Comparison of ENCODE assay signal across 8 mouse cellular contexts in genomic region chr4:148287476-148288054, GRCm38 (mm10). TPM values are rescaled to one million over a fixed set of nuclear protein-coding genes. Genes with fewer than 3 reads are reported as not detected.
DNase-seq lines count a peak whose midpoint lies in the region; ATAC-seq and TF ChIP-seq lines count a peak whose summit lies in the region.

Gene Disp3, minus strand, starts transcription at chr4:148287965.

- TF ChIP-seq CTCF in kidney, postnatal 0 days (IDR thresholded peaks at IDR 0.05; ENCODE audit: low read depth): no peak

- H3K9ac ChIP-seq in kidney, postnatal 0 days (ENCODE audit: low read depth, low read length): 0 out of 2 replicates have a peak within 1 kb of the TSS, but pooled peaks have one; percentile 23
- peak within 1 kb of the TSS; percentile 86 for H3K9ac ChIP-seq in midbrain, embryonic 14.5 days (replicated peaks; ENCODE audit: low read length)

- H3K36me3 ChIP-seq in kidney, postnatal 0 days (ENCODE audit: insufficient read depth, low read length): no peaks in the 10 kb centered on the region
- no peaks in the 10 kb centered on the region for H3K36me3 ChIP-seq in forebrain, embryonic 10.5 days (replicated peaks)
- no peaks in the 10 kb centered on the region for H3K36me3 ChIP-seq in midbrain, embryonic 14.5 days (ENCODE audit: control insufficient read depth, insufficient read depth, low read length)

- H3K27me3 ChIP-seq in kidney, postnatal 0 days (ENCODE audit: insufficient read depth, low read length): peaks cover 20% of the 10 kb centered on the region
- peaks cover 56% of the 10 kb centered on the region for H3K27me3 ChIP-seq in forebrain, embryonic 10.5 days (ENCODE audit: poor library complexity, severe bottlenecking)
- no peaks in the 10 kb centered on the region for H3K27me3 ChIP-seq in midbrain, embryonic 14.5 days (ENCODE audit: control insufficient read depth, insufficient read depth, low read length)

- no peak for DNase-seq in kidney, postnatal 0 days (ENCODE audit: low spot score)
- DNase-seq in kidney, adult 18-20 months: no peak
- no peak for DNase-seq in forebrain, embryonic 10.5 days (ENCODE audit: extremely low spot score, low spot score)
- no peak for DNase-seq in layer of hippocampus, postnatal 10 days (ENCODE audit: low spot score in 2 of 2)
- DNase-seq in midbrain, embryonic 14.5 days: no peak
- no peak for DNase-seq in right cerebral cortex, postnatal 14 days
- DNase-seq in cerebellum, postnatal 14 days: no peak
- DNase-seq in lung, postnatal 10 days: no peak

- WGBS in kidney, postnatal 0 days: 2% methylated on average over 49 of the region's 54 CpGs
- WGBS in forebrain, embryonic 10.5 days: under 1% methylated on average over 54 of the region's 54 CpGs
- WGBS in midbrain, embryonic 14.5 days: 1% methylated on average over 54 of the region's 54 CpGs

- peak; percentile 33; the same call in 1 of the 2 replicates for ATAC-seq in kidney, postnatal 0 days (replicated peaks; ENCODE audit: low FRiP score, low read depth)
- ATAC-seq in midbrain, embryonic 14.5 days (ENCODE audit: low FRiP score, low TSS enrichment): peak; percentile 54

- no peaks in the 10 kb centered on the region for H3K9me3 ChIP-seq in kidney, postnatal 0 days (replicated peaks; ENCODE audit: low read length)
- no peaks in the 10 kb centered on the region for H3K9me3 ChIP-seq in forebrain, embryonic 10.5 days
- H3K9me3 ChIP-seq in midbrain, embryonic 14.5 days (ENCODE audit: control insufficient read depth, low read length): no peaks in the 10 kb centered on the region

- peaks cover 5% of the 10 kb centered on the region; the same call in 1 of the 2 replicates for H3K4me1 ChIP-seq in kidney, postnatal 0 days (replicated peaks; ENCODE audit: insufficient read depth, low read length)
- peaks cover 70% of the 10 kb centered on the region for H3K4me1 ChIP-seq in forebrain, embryonic 10.5 days
- peaks cover 59% of the 10 kb centered on the region for H3K4me1 ChIP-seq in midbrain, embryonic 14.5 days (ENCODE audit: control insufficient read depth, insufficient read depth, low read length)

- peak within 1 kb of the TSS; percentile 63 for H3K4me2 ChIP-seq in kidney, postnatal 0 days (ENCODE audit: low read length)
- H3K4me2 ChIP-seq in midbrain, embryonic 14.5 days (ENCODE audit: low read length): peak within 1 kb of the TSS; percentile 83

- no peak within 1 kb of the TSS for H3K27ac ChIP-seq in kidney, postnatal 0 days
- peak within 1 kb of the TSS; percentile 85 for H3K27ac ChIP-seq in forebrain, embryonic 10.5 days
- H3K27ac ChIP-seq in midbrain, embryonic 14.5 days (replicated peaks; ENCODE audit: low read depth, low read length): peak within 1 kb of the TSS; percentile 82

- peak within 1 kb of the TSS; percentile 26 for H3K4me3 ChIP-seq in kidney, postnatal 0 days (replicated peaks; ENCODE audit: low read depth, low read length)
- peak within 1 kb of the TSS; percentile 61 for H3K4me3 ChIP-seq in forebrain, embryonic 10.5 days
- H3K4me3 ChIP-seq in midbrain, embryonic 14.5 days (replicated peaks; ENCODE audit: low read depth, low read length): peak within 1 kb of the TSS; percentile 73

RNA-seq across cellular contexts. Expression of gene Disp3, which starts in this region (rescaled TPM):
- 0.15 and 0.21 TPM in 2 replicates for polyA plus RNA-seq in kidney, postnatal 0 days (2015; fragmentation: Nextera tagmentation; extraction: Ambion mirVana)
- 1.2 and 2.1 TPM in 2 replicates for polyA plus RNA-seq in forebrain, embryonic 10.5 days (2016; fragmentation: Nextera tagmentation; extraction: Ambion mirVana)
- total RNA-seq in layer of hippocampus, postnatal 10 days (2021): 10 to 100 TPM; 19.7 to 24.9 TPM
- polyA plus RNA-seq in midbrain, embryonic 14.5 days (2014; fragmentation: Nextera tagmentation; extraction: Ambion mirVana): 10.6 and 11.8 TPM in 2 replicates

Comparison
In these comparisons a context has a peak if more than half of its experiments do, and no peak if none do; other contexts are left out.
1. Peak in ATAC-seq, H3K4me3 ChIP-seq, H3K9ac ChIP-seq and H3K4me2 ChIP-seq in kidney, postnatal 0 days; RNA of the gene not detected or under 1 TPM.